Mouse (Mus musculus): ENCODE results near the gene 1700016C15Rik. TPM values are rescaled to one million over a fixed set of nuclear protein-coding genes. Genes with fewer than 3 reads are reported as not detected.

The 1700016C15Rik gene
- polyA plus RNA-seq, 1 experiment from 2014 or later = not detected

Other genes with a start within 250 kb of the 1700016C15Rik start
- gene Adss, start 66.7 kb downstream of the 1700016C15Rik start, polyA plus RNA-seq (2014; fragmentation: Nextera tagmentation; extraction: Ambion mirVana) = 56.0 and 57.5 TPM in 2 replicates

Data from forebrain, embryonic 11.5 days (tissue).